Mouse (Mus musculus): ENCODE measurements around the gene Slc22a21. TPM values are rescaled to one million over a fixed set of nuclear protein-coding genes. Genes with fewer than 3 reads are reported as not detected.
"Not testable (repeated sequence)": the region's sequence is repeated elsewhere in the genome, so short reads cannot be mapped to it uniquely, and the experiment has no call there.

Gene Slc22a21
- polyA plus RNA-seq, 1 experiment from 2014 or later: 4.0 TPM

- Histone ChIP-seq H3K9me3 (replicated peaks; ENCODE audit: control insufficient read depth, low read length, poor library complexity, severe bottlenecking) (no peaks in the 10 kb centered on the region), H3K4me1 (ENCODE audit: control insufficient read depth, insufficient read depth, low read length) (no peaks in the 10 kb centered on the region), H3K36me3 (ENCODE audit: control insufficient read depth, insufficient read depth, low read length) (no peaks in the 10 kb centered on the region), H3K4me3 (ENCODE audit: low read depth, low read length) (no peak overlapping the region), H3K9ac (ENCODE audit: low read depth, low read length) (no peak overlapping the region), H3K27ac (ENCODE audit: low read length) (no peak overlapping the region), H3K27me3 (ENCODE audit: control insufficient read depth, insufficient read depth, low read depth, low read length) (no peaks in the 10 kb centered on the region), H3K4me2 (ENCODE audit: low read length) (no peak overlapping the region)
- no peak for ATAC-seq
- WGBS: 66% methylated on average over 4 of the region's 4 CpGs
These were observed 37.5 kb upstream of the Slc22a21 start for GRCm38 (mm10) chr11:54017596-54017995.

DNA sequence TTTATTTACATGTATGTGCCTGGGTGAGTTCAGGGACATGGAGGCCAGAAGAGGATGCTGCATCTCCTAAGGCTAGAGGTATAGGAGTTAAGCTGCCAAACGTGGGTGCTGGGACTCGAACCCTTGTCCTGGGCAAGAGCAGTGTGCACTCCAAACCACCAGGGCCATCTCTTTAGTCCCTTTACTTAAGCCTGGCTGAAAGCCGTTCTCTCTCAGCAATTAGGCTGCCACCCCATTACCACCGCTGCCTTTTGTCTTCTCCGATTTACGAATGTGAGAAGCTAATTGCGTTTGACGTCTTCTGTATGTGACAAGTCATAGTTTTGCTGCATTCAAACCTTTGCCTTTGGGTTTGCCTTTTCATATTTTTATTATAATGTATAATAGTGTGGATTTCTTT, 35.9 kb upstream of the Slc22a21 start:
- no peaks in the 10 kb centered on the region for H3K4me1 ChIP-seq (ENCODE audit: control insufficient read depth, insufficient read depth, low read length)
- no peak overlapping the region for H3K4me2 ChIP-seq (ENCODE audit: low read length)
- no peaks in the 10 kb centered on the region for H3K27me3 ChIP-seq (ENCODE audit: control insufficient read depth, insufficient read depth, low read depth, low read length)
- H3K4me3 ChIP-seq (ENCODE audit: low read depth, low read length): no peak overlapping the region
- 70% methylated on average over 8 of the region's 8 CpGs for WGBS
- no peaks in the 10 kb centered on the region for H3K36me3 ChIP-seq (ENCODE audit: control insufficient read depth, insufficient read depth, low read length)
- no peaks in the 10 kb centered on the region for H3K9me3 ChIP-seq (replicated peaks; ENCODE audit: control insufficient read depth, low read length, poor library complexity, severe bottlenecking)
- no peak overlapping the region for H3K27ac ChIP-seq (ENCODE audit: low read length)
- H3K9ac ChIP-seq (ENCODE audit: low read depth, low read length): no peak overlapping the region
- no peak for ATAC-seq

- Histone ChIP-seq H3K27me3 (ENCODE audit: control insufficient read depth, insufficient read depth, low read depth, low read length) (no peaks in the 10 kb centered on the region), H3K9me3 (replicated peaks; ENCODE audit: control insufficient read depth, low read length, poor library complexity, severe bottlenecking) (no peaks in the 10 kb centered on the region), H3K36me3 (ENCODE audit: control insufficient read depth, insufficient read depth, low read length) (no peaks in the 10 kb centered on the region), H3K9ac (ENCODE audit: low read depth, low read length) (no peak overlapping the region), H3K4me3 (ENCODE audit: low read depth, low read length) (no peak overlapping the region), H3K4me1 (ENCODE audit: control insufficient read depth, insufficient read depth, low read length) (no peaks in the 10 kb centered on the region), H3K27ac (ENCODE audit: low read length) (no peak overlapping the region), H3K4me2 (ENCODE audit: low read length) (no peak overlapping the region)
- 79% methylated on average over 5 of the region's 5 CpGs for whole genome bisulfite sequencing
- no peak for ATAC-seq
These were observed 32.8 kb upstream of the Slc22a21 start for GRCm38 (mm10) chr11:54012961-54013360.

- WGBS: 92% methylated on average over 2 of the region's 2 CpGs
- Histone ChIP-seq H3K9ac (ENCODE audit: low read depth, low read length) (no peak overlapping the region), H3K4me2 (ENCODE audit: low read length) (no peak overlapping the region), H3K9me3 (replicated peaks; ENCODE audit: control insufficient read depth, low read length, poor library complexity, severe bottlenecking) (no peaks in the 10 kb centered on the region), H3K4me1 (ENCODE audit: control insufficient read depth, insufficient read depth, low read length) (no peaks in the 10 kb centered on the region), H3K27me3 (ENCODE audit: control insufficient read depth, insufficient read depth, low read depth, low read length) (no peaks in the 10 kb centered on the region), H3K27ac (ENCODE audit: low read length) (no peak overlapping the region), H3K4me3 (ENCODE audit: low read depth, low read length) (no peak overlapping the region), H3K36me3 (ENCODE audit: control insufficient read depth, insufficient read depth, low read length) (no peaks in the 10 kb centered on the region)
- ATAC-seq: no peak
These were observed 31.1 kb upstream of the Slc22a21 start for GRCm38 (mm10) chr11:54011255-54011654.

DNA sequence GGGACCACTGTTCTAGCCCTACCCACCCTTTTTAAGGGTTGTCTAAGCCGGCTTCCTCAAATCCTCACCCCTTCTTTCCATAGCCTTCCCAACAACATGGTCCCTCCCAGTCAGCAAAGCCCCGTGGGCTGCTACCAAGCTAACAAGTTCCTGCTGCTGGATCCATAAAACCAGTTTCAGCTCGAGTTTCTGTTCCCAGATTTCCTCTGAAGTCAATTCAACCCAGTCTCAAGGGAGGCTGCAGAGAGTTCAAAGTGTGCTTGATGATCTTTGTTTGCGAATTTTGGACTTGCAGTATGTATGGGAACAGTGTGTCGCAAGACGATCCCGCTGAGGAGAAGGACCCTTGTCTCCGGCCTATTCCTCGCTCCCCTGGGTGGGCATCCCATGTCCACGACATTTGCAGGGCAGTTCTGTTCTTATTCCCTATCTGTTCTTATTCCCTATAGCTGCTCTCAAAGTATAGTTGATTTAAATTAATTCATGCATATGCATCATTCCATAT, 28.3 kb upstream of the Slc22a21 start:
- no peaks in the 10 kb centered on the region for H3K36me3 ChIP-seq (ENCODE audit: control insufficient read depth, insufficient read depth, low read length)
- H3K9me3 ChIP-seq (replicated peaks; ENCODE audit: control insufficient read depth, low read length, poor library complexity, severe bottlenecking): no peaks in the 10 kb centered on the region
- 74% methylated on average over 10 of the region's 10 CpGs for WGBS
- no peaks in the 10 kb centered on the region for H3K4me1 ChIP-seq (ENCODE audit: control insufficient read depth, insufficient read depth, low read length)
- no peak overlapping the region for H3K27ac ChIP-seq (ENCODE audit: low read length)
- ATAC-seq: no peak
- no peaks in the 10 kb centered on the region for H3K27me3 ChIP-seq (ENCODE audit: control insufficient read depth, insufficient read depth, low read depth, low read length)
- no peak overlapping the region for H3K4me2 ChIP-seq (ENCODE audit: low read length)
- no peak overlapping the region for H3K4me3 ChIP-seq (ENCODE audit: low read depth, low read length)
- H3K9ac ChIP-seq (ENCODE audit: low read depth, low read length): no peak overlapping the region

- ATAC-seq: no peak
- Histone ChIP-seq H3K27me3 (ENCODE audit: control insufficient read depth, insufficient read depth, low read depth, low read length) (no peaks in the 10 kb centered on the region), H3K4me2 (ENCODE audit: low read length) (no peak overlapping the region), H3K9me3 (replicated peaks; ENCODE audit: control insufficient read depth, low read length, poor library complexity, severe bottlenecking) (no peaks in the 10 kb centered on the region), H3K4me3 (ENCODE audit: low read depth, low read length) (no peak overlapping the region), H3K36me3 (ENCODE audit: control insufficient read depth, insufficient read depth, low read length) (no peaks in the 10 kb centered on the region), H3K9ac (ENCODE audit: low read depth, low read length) (no peak overlapping the region), H3K4me1 (ENCODE audit: control insufficient read depth, insufficient read depth, low read length) (no peaks in the 10 kb centered on the region), H3K27ac (ENCODE audit: low read length) (no peak overlapping the region)
- WGBS: 86% methylated on average over 11 of the region's 11 CpGs
These were observed 27.6 kb upstream of the Slc22a21 start for GRCm38 (mm10) chr11:54007717-54008116.

GRCm38 (mm10) chr11:54006901-54007300, 26.8 kb upstream of the Slc22a21 start:
- ATAC-seq: no peak
- H3K9me3 ChIP-seq (replicated peaks; ENCODE audit: control insufficient read depth, low read length, poor library complexity, severe bottlenecking): no peaks in the 10 kb centered on the region
- WGBS: 89% methylated on average over 4 of the region's 4 CpGs

DNA sequence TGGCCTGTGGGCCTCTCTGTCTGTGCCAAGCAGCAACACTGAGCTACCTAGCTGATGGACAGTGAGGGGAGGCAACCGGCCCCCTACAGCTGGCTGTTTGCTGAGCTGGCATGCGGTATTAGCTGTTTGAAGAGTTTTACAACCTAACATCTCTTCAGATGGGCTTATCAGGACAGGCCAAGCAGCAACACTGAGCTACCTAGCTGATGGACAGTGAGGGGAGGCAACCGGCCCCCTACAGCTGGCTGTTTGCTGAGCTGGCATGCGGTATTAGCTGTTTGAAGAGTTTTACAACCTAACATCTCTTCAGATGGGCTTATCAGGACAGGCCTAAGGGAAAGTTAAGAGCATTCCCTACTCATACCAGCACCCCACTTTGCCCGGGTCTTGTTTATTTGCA, 26.2 kb upstream of the Slc22a21 start:
- ATAC-seq; H3K4me3 ChIP-seq (ENCODE audit: low read depth, low read length): not testable (repeated sequence)

More at GRCm38 (mm10) chr11:54006901-54007300, 26.8 kb upstream of the Slc22a21 start:
- Histone ChIP-seq H3K9ac (ENCODE audit: low read depth, low read length) (no peak overlapping the region), H3K27ac (ENCODE audit: low read length) (no peak overlapping the region), H3K36me3 (ENCODE audit: control insufficient read depth, insufficient read depth, low read length) (no peaks in the 10 kb centered on the region), H3K27me3 (ENCODE audit: control insufficient read depth, insufficient read depth, low read depth, low read length) (no peaks in the 10 kb centered on the region), H3K4me2 (ENCODE audit: low read length) (no peak overlapping the region), H3K4me3 (ENCODE audit: low read depth, low read length) (no peak overlapping the region), H3K4me1 (ENCODE audit: control insufficient read depth, insufficient read depth, low read length) (no peaks in the 10 kb centered on the region)

GRCm38 (mm10) chr11:54004734-54005133, 24.6 kb upstream of the Slc22a21 start:
- H3K27me3 ChIP-seq (ENCODE audit: control insufficient read depth, insufficient read depth, low read depth, low read length): no peaks in the 10 kb centered on the region
- H3K36me3 ChIP-seq (ENCODE audit: control insufficient read depth, insufficient read depth, low read length): no peaks in the 10 kb centered on the region
- 79% methylated on average over 3 of the region's 3 CpGs for WGBS
- no peak overlapping the region for H3K9ac ChIP-seq (ENCODE audit: low read depth, low read length)
- no peaks in the 10 kb centered on the region for H3K9me3 ChIP-seq (replicated peaks; ENCODE audit: control insufficient read depth, low read length, poor library complexity, severe bottlenecking)
- no peak for ATAC-seq
- no peak overlapping the region for H3K27ac ChIP-seq (ENCODE audit: low read length)
- no peaks in the 10 kb centered on the region for H3K4me1 ChIP-seq (ENCODE audit: control insufficient read depth, insufficient read depth, low read length)
- H3K4me3 ChIP-seq (ENCODE audit: low read depth, low read length): no peak overlapping the region
- H3K4me2 ChIP-seq (ENCODE audit: low read length): no peak overlapping the region

More for the DNA sequence above, 26.2 kb upstream of the Slc22a21 start:
- H3K27ac ChIP-seq (ENCODE audit: low read length); H3K9me3 ChIP-seq (replicated peaks; ENCODE audit: control insufficient read depth, low read length, poor library complexity, severe bottlenecking); H3K9ac ChIP-seq (ENCODE audit: low read depth, low read length); H3K27me3 ChIP-seq (ENCODE audit: control insufficient read depth, insufficient read depth, low read depth, low read length); H3K4me1 ChIP-seq (ENCODE audit: control insufficient read depth, insufficient read depth, low read length); H3K36me3 ChIP-seq (ENCODE audit: control insufficient read depth, insufficient read depth, low read length); H3K4me2 ChIP-seq (ENCODE audit: low read length): not testable (repeated sequence)
- 80% methylated on average over 5 of the region's 5 CpGs for WGBS

All from midbrain, embryonic 16.5 days (tissue).